Mouse (Mus musculus) CH12.LX (cell line): Measurements from ENCODE around the gene Chit1. TPM values are rescaled to one million over a fixed set of nuclear protein-coding genes. Genes with fewer than 3 reads are reported as not detected.

Experiments
- DNase-seq: peaks from one replicate; pipeline ENCODE4 v3.0.0-alpha.2; 2013; ENCODE audit errors: extremely low read depth
- H3K27ac ChIP-seq: 2 replicates; pipeline ENCODE4 v1.5.1; 2012; ENCODE audit warnings: low read depth, mild to moderate bottlenecking, control low read depth, moderate library complexity; ENCODE audit not compliant: insufficient read depth
- H3K27me3 ChIP-seq: replicated peaks from 2 replicates; pipeline ENCODE3; 2012; ENCODE audit warnings: inconsistent platforms
- H3K36me3 ChIP-seq, 2 experiments: replicated peaks in 1 of 2; 2 replicates each; pipeline versions ENCODE3 to v1.6.1; 2012; ENCODE audit warnings: inconsistent platforms in 1 of 2, low read length in 1 of 2, mild to moderate bottlenecking in 1 of 2, mixed read lengths in 1 of 2, moderate library complexity in 1 of 2; ENCODE audit not compliant: control insufficient read depth in 1 of 2, insufficient read depth in 1 of 2
- H3K4me1 ChIP-seq, 2 experiments: 2 replicates each; pipeline ENCODE4 v1.6.1; 2012; ENCODE audit warnings: inconsistent platforms in 1 of 2, moderate library complexity in 1 of 2; ENCODE audit not compliant: insufficient read depth in 2 of 2, control insufficient read depth in 1 of 2
- H3K4me2 ChIP-seq: 2 replicates; pipeline ENCODE4 v1.6.1; 2012; ENCODE audit warnings: low read depth, mild to moderate bottlenecking, control low read depth; ENCODE audit not compliant: poor library complexity, insufficient read depth, severe bottlenecking
- H3K4me3 ChIP-seq, 3 experiments: fragments of 150-350 bp in 1 of 3; sonication (generic) in 1 of 3; replicated peaks in 1 of 3; 2 replicates each; pipeline versions ENCODE3 to v1.5.1; 2011 to 2012; ENCODE audit warnings: low read depth in 2 of 3, low read length in 2 of 3, mild to moderate bottlenecking in 2 of 3, moderate library complexity in 2 of 3, control low read depth in 1 of 3, improper control_type of control experiment in 1 of 3, inconsistent platforms in 1 of 3, mixed read lengths in 1 of 3; ENCODE audit not compliant: poor library complexity in 1 of 3
- H3K79me2 ChIP-seq: replicated peaks from 2 replicates; pipeline ENCODE4 v1.6.1; 2012; ENCODE audit warnings: mild to moderate bottlenecking, moderate library complexity; ENCODE audit not compliant: control insufficient read depth, poor library complexity, insufficient read depth, severe bottlenecking; ENCODE audit errors: extremely low read depth
- H3K9ac ChIP-seq: 2 replicates; pipeline ENCODE4 v1.6.1; 2012; ENCODE audit warnings: low read depth, mild to moderate bottlenecking, control low read depth, moderate library complexity; ENCODE audit not compliant: insufficient read depth
- H3K9me3 ChIP-seq: replicated peaks from 2 replicates; pipeline ENCODE3; 2012; ENCODE audit warnings: low read length, inconsistent platforms, mixed read lengths
- BHLHE40 ChIP-seq: IDR thresholded peaks from 2 replicates; pipeline ENCODE4 v1.6.1; 2011; ENCODE audit warnings: mild to moderate bottlenecking, low read depth, low read length, improper control_type of control experiment
- CHD2 ChIP-seq: IDR thresholded peaks from 2 replicates; pipeline ENCODE4 v1.6.1; 2011; ENCODE audit warnings: low read length, improper control_type of control experiment
- CTCF ChIP-seq, 2 experiments: IDR thresholded peaks in 1 of 2; conservative IDR thresholded peaks in 1 of 2; 2 replicates each; pipeline ENCODE4 v1.5.1; 2011 to 2012; ENCODE audit warnings: low read depth in 2 of 2, low read length in 2 of 2, improper control_type of control experiment in 1 of 2, inconsistent platforms in 1 of 2, mild to moderate bottlenecking in 1 of 2, moderate library complexity in 1 of 2
- E2F4 ChIP-seq: IDR thresholded peaks from 2 replicates; pipeline ENCODE4 v1.6.1; 2011; ENCODE audit warnings: low read depth, low read length, improper control_type of control experiment; ENCODE audit not compliant: insufficient replicate concordance
- EP300 ChIP-seq: IDR thresholded peaks from 2 replicates; pipeline ENCODE4 v1.6.1; 2011; ENCODE audit warnings: low read length, improper control_type of control experiment
- ETS1 ChIP-seq: conservative IDR thresholded peaks from 2 replicates; pipeline ENCODE4 v1.6.1; 2012; ENCODE audit warnings: low read depth, mild to moderate bottlenecking, inconsistent platforms, low read length, improper control_type of control experiment, moderate library complexity
- HCFC1 ChIP-seq: IDR thresholded peaks from 2 replicates; pipeline ENCODE4 v1.6.1; 2012; ENCODE audit warnings: low read depth, mild to moderate bottlenecking, inconsistent platforms, low read length, improper control_type of control experiment
- IRF4 ChIP-seq: IDR thresholded peaks from 2 replicates; pipeline ENCODE4 v1.6.1; 2014; ENCODE audit warnings: low read depth, mild to moderate bottlenecking, inconsistent platforms, low read length, improper control_type of control experiment
- JUN ChIP-seq: IDR thresholded peaks from 2 replicates; pipeline ENCODE4 v1.6.1; 2011; ENCODE audit warnings: low read depth, mild to moderate bottlenecking, low read length, improper control_type of control experiment, moderate library complexity; ENCODE audit not compliant: insufficient read depth
- JUND ChIP-seq: conservative IDR thresholded peaks from 2 replicates; pipeline ENCODE4 v1.6.1; 2011; ENCODE audit warnings: low read depth, low read length, improper control_type of control experiment
- KAT2A ChIP-seq: IDR thresholded peaks from 2 replicates; pipeline ENCODE4 v1.6.1; 2012; ENCODE audit warnings: low read length, improper control_type of control experiment, inconsistent platforms; ENCODE audit not compliant: insufficient replicate concordance
- MAFK ChIP-seq: IDR thresholded peaks from 2 replicates; pipeline ENCODE4 v1.6.1; 2011; ENCODE audit warnings: low read length, improper control_type of control experiment; ENCODE audit not compliant: insufficient replicate concordance
- MAX ChIP-seq: IDR thresholded peaks from 2 replicates; pipeline ENCODE4 v1.6.1; 2011; ENCODE audit warnings: low read length, improper control_type of control experiment
- MAZ ChIP-seq: IDR thresholded peaks from 2 replicates; pipeline ENCODE4 v1.6.1; 2012; ENCODE audit warnings: low read depth, mild to moderate bottlenecking, inconsistent platforms, low read length, improper control_type of control experiment, moderate library complexity
- MEF2A ChIP-seq: IDR thresholded peaks from 2 replicates; pipeline ENCODE4 v1.6.1; 2014; ENCODE audit warnings: low read depth, mild to moderate bottlenecking, inconsistent platforms, low read length, improper control_type of control experiment, borderline replicate concordance
- MXI1 ChIP-seq: IDR thresholded peaks from 2 replicates; pipeline ENCODE4 v1.6.1; 2011; ENCODE audit warnings: mild to moderate bottlenecking, low read depth, low read length, improper control_type of control experiment
- MYC ChIP-seq: IDR thresholded peaks from 2 replicates; pipeline ENCODE4 v1.6.1; 2011; ENCODE audit warnings: low read depth, mild to moderate bottlenecking, improper control_type of control experiment, low read length
- PAX5 ChIP-seq: IDR thresholded peaks from 2 replicates; pipeline ENCODE4 v1.6.1; 2012; ENCODE audit warnings: low read length, inconsistent platforms, mixed read lengths
- POLR2A ChIP-seq: IDR thresholded peaks from 2 replicates; pipeline ENCODE4 v1.6.1; 2011; ENCODE audit warnings: low read depth, mild to moderate bottlenecking, improper control_type of control experiment, low read length
- POLR2AphosphoS2 ChIP-seq: IDR thresholded peaks from 2 replicates; pipeline ENCODE4 v1.6.1; 2011; ENCODE audit warnings: low read depth, low read length, improper control_type of control experiment
- RAD21 ChIP-seq: IDR thresholded peaks from 2 replicates; pipeline ENCODE4 v1.6.1; 2011; ENCODE audit warnings: low read depth, mild to moderate bottlenecking, low read length, improper control_type of control experiment, moderate library complexity
- RCOR1 ChIP-seq: conservative IDR thresholded peaks from 2 replicates; pipeline ENCODE4 v1.6.1; 2012; ENCODE audit warnings: low read depth, mild to moderate bottlenecking, inconsistent platforms, low read length, improper control_type of control experiment
- SIN3A ChIP-seq: IDR thresholded peaks from 2 replicates; pipeline ENCODE4 v1.6.1; 2012; ENCODE audit warnings: low read length, improper control_type of control experiment, inconsistent platforms
- SMC3 ChIP-seq: IDR thresholded peaks from 2 replicates; pipeline ENCODE4 v1.6.1; 2011; ENCODE audit warnings: low read depth, low read length, improper control_type of control experiment
- TBP ChIP-seq: conservative IDR thresholded peaks from 2 replicates; pipeline ENCODE4 v1.6.1; 2011; ENCODE audit warnings: low read depth, low read length, improper control_type of control experiment
- TCF12 ChIP-seq: IDR thresholded peaks from 2 replicates; pipeline ENCODE4 v1.6.1; 2014; ENCODE audit warnings: low read depth, mild to moderate bottlenecking, inconsistent platforms, low read length, improper control_type of control experiment
- USF1 ChIP-seq: IDR thresholded peaks from 2 replicates; pipeline ENCODE4 v1.6.1; 2014; ENCODE audit warnings: low read depth, mild to moderate bottlenecking, inconsistent platforms, low read length, improper control_type of control experiment
- ZMIZ1 ChIP-seq: IDR thresholded peaks from 2 replicates; pipeline ENCODE4 v1.6.1; 2012; ENCODE audit warnings: low read depth, mild to moderate bottlenecking, inconsistent platforms, low read length, improper control_type of control experiment
- dilution Hi-C: fragments of 300-500 bp; cut with MboI; formaldehyde crosslinking; loops from 2 replicates; pipeline ENCODE4 v1.14.3; 2020; ENCODE audit warnings: low sequenced_read_pairs; ENCODE audit not compliant: extremely low pct_unique_long_range_greater_than_20kb, extremely low pct_ligation_motif_present
- in situ Hi-C: fragments of 300-500 bp; cut with MboI; formaldehyde crosslinking; loops from 3 replicates; pipeline ENCODE4 v1.14.3; 2019; ENCODE audit warnings: low sequenced_read_pairs, low pct_ligation_motif_present, low pct_unique_long_range_greater_than_20kb, mixed read lengths
- polyA plus RNA-seq: library from polyadenylated mRNA; unstranded; fragments of >175 nt; gene quantifications from 2 replicates; pipeline ENCODE4 v1.2.1, GENCODE M21; 2012; ENCODE audit warnings: low read depth; ENCODE audit not compliant: insufficient read length
- total RNA-seq, 2 experiments: library from RNA; depleted of rRNA; stranded (reverse); fragments of 300-350 nt in 1 of 2; fragments of >200 nt in 1 of 2; gene quantifications; 2 replicates each; pipeline ENCODE4 v1.2.3; 2012 to 2014

Gene Chit1
- total and polyA plus RNA-seq, 3 experiments, result 0.25 to 0.47 (median 0.36) TPM

- in situ Hi-C loops, result loop anchor here (5.0 to 10.0 kb wide), 2 partner anchors 37 to 100 kb away; no protein-coding TSS in a partner anchor
These were observed 84.1 kb downstream of the Chit1 start for GRCm38 (mm10) chr1:134195117-134195516.

GRCm38 (mm10) chr1:134195571-134195970 is 84.5 kb downstream of the Chit1 start:
- dilution Hi-C loops, result no loop called here
- H3K4me3 ChIP-seq, result peak overlapping the region; percentile 55 to 66 (median 56)
- H3K4me2 ChIP-seq, result peak overlapping the region; percentile 73
- in situ Hi-C loops, result loop anchor here (5.0 to 10.0 kb wide), 2 partner anchors 37 to 99 kb away; no protein-coding TSS in a partner anchor
- peaks cover 30 to 93% of the 10 kb centered on the region in 2 experiments for H3K4me1 ChIP-seq
- H3K36me3 ChIP-seq, result no peaks in the 10 kb centered on the region
- H3K9me3 ChIP-seq, result no peaks in the 10 kb centered on the region
- H3K79me2 ChIP-seq, result no peaks in the 10 kb centered on the region
- peak; percentile 55 for DNase-seq
- peak overlapping the region; percentile 89 for H3K27ac ChIP-seq
- no peaks in the 10 kb centered on the region for H3K27me3 ChIP-seq
- peak overlapping the region; percentile 64 for H3K9ac ChIP-seq
- TF ChIP-seq KAT2A (no peak), IRF4 (no peak), POLR2A (no peak; the same call in 1 of the 2 replicates)

More at GRCm38 (mm10) chr1:134195117-134195516, 84.1 kb downstream of the Chit1 start:
- Histone ChIP-seq H3K9me3 (no peaks in the 10 kb centered on the region), H3K9ac (peak overlapping the region; percentile 64), H3K4me2 (peak overlapping the region; percentile 73), H3K79me2 (no peaks in the 10 kb centered on the region), H3K27me3 (no peaks in the 10 kb centered on the region), H3K4me3 (peak overlapping the region in 2 of 3 experiments; percentile 56 to 66), H3K4me1 (peaks cover 30 to 93% of the 10 kb centered on the region in 2 experiments), H3K36me3 (no peaks in the 10 kb centered on the region), H3K27ac (peak overlapping the region; percentile 89; the same call in 1 of the 2 replicates)
- DNase-seq, result peak; percentile 75
- TF ChIP-seq TBP (no peak), IRF4 (peak; percentile 61), E2F4 (no peak), CTCF (conservative IDR thresholded peaks at IDR 0.05 in 1 of 2, IDR thresholded peaks at IDR 0.05 in 1 of 2; ENCODE audit: low read depth in 2 of 2, low read length in 2 of 2) (peak in 1 of 2 experiments; percentile 8; a peak in 2 of 4 replicates), EP300 (peak; percentile 82), KAT2A (no peak), BHLHE40 (peak; percentile 78), ETS1 (peak; percentile 81), MEF2A (peak; percentile 82), TCF12 (peak; percentile 75), CHD2 (peak; percentile 51; the same call in 1 of the 2 replicates), USF1 (no peak), MAX (0 out of 2 replicates have a peak, but pooled peaks have one; percentile 39), MXI1 (no peak), ZMIZ1 (peak; percentile 39; the same call in 1 of the 2 replicates), MYC (0 out of 2 replicates have a peak, but pooled peaks have one; percentile 18), SMC3 (no peak), RCOR1 (0 out of 2 replicates have a peak, but pooled peaks have one; percentile 69), JUND (peak; percentile 50), HCFC1 (0 out of 2 replicates have a peak, but pooled peaks have one; percentile 28), MAZ (peak; percentile 82), RAD21 (no peak; the same call in 1 of the 2 replicates), PAX5 (no peak), JUN (peak; percentile 43), POLR2AphosphoS2 (no peak), POLR2A (peak; percentile 32; the same call in 1 of the 2 replicates), SIN3A (peak; percentile 44; the same call in 1 of the 2 replicates), MAFK (peak; percentile 80)
- dilution Hi-C loops, result no loop called here
